ENCODE assay signal across 8 mouse cellular contexts in the genomic region with DNA sequence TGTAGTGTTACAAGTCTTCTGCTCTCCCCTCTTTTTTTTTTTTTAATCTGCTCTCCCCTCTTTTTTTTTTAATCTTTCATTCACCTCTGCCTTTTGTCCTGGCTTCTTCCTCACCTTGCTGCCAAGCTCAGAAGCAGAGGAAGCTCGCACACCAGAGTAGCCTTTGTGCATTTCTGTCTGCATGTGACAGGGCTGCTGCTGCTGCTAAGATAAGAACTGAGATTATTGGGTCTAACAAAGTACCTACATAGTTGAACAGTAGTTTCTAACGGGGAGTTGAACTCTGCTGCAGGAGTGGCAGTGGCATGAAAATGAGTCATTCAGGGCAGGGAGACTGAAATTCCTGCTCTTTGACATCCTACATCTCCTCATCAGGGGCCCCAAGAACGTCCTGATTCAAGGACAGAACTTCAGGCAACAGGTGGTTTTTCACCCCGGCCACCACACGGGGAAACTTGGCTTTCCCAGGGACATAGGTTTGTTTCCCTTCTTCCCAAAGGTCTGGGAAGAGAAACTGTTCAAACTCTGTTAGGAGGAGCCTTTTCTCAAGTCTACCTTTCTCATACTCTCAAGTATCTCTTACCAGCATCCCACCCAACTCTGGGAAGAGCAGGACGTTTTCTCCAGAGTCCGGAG. TPM values are rescaled to one million over a fixed set of nuclear protein-coding genes. Genes with fewer than 3 reads are reported as not detected.
DNase-seq lines count a peak whose midpoint lies in the region; ATAC-seq lines count a peak whose summit lies in the region.

No protein-coding gene starts in this region.

- peak overlapping the region; percentile 97 for H3K9ac ChIP-seq in embryonic facial prominence, embryonic 15.5 days
- H3K9ac ChIP-seq in liver, embryonic 12.5 days = peak overlapping the region; percentile 81; the same call in 1 of the 2 replicates

- ATAC-seq in embryonic facial prominence, embryonic 15.5 days (ENCODE audit: insufficient number of reproducible peaks, low FRiP score, low TSS enrichment, low read depth) = no peak
- no peak for ATAC-seq in liver, embryonic 12.5 days

- WGBS in embryonic facial prominence, embryonic 15.5 days = 9% methylated on average over 7 of the region's 7 CpGs
- 2% methylated on average over 7 of the region's 7 CpGs for WGBS in liver, embryonic 12.5 days (ENCODE audit: insufficient replicate concordance)

- DNase-seq in kidney, adult 11 months = peak; percentile 10
- no peak for DNase-seq in kidney, postnatal 4 days
- peak; percentile 25 for DNase-seq in MEL-GATA-1-ER (ENCODE audit: extremely low read depth, low read depth)
- DNase-seq in yolk sac, embryonic 10.5 days (ENCODE audit: low spot score) = peak; percentile 39
- no peak for DNase-seq in kidney, postnatal 36 days
- no peak for DNase-seq in urinary bladder, postnatal 25 days (ENCODE audit: low spot score)

- peaks cover 29% of the 10 kb centered on the region for H3K4me1 ChIP-seq in embryonic facial prominence, embryonic 15.5 days
- peaks cover 43% of the 10 kb centered on the region for H3K4me1 ChIP-seq in liver, embryonic 12.5 days

- peak overlapping the region; percentile 94 for H3K4me3 ChIP-seq in embryonic facial prominence, embryonic 15.5 days (replicated peaks)
- H3K4me3 ChIP-seq in liver, embryonic 12.5 days = peak overlapping the region; percentile 90

- no peaks in the 10 kb centered on the region for H3K36me3 ChIP-seq in embryonic facial prominence, embryonic 15.5 days
- no peaks in the 10 kb centered on the region for H3K36me3 ChIP-seq in liver, embryonic 12.5 days

- no peaks in the 10 kb centered on the region for H3K9me3 ChIP-seq in embryonic facial prominence, embryonic 15.5 days (replicated peaks)
- no peaks in the 10 kb centered on the region for H3K9me3 ChIP-seq in liver, embryonic 12.5 days (replicated peaks)

- no peaks in the 10 kb centered on the region for H3K27me3 ChIP-seq in embryonic facial prominence, embryonic 15.5 days
- H3K27me3 ChIP-seq in liver, embryonic 12.5 days (replicated peaks) = peaks cover 10% of the 10 kb centered on the region

- peak overlapping the region; percentile 81 for H3K4me2 ChIP-seq in embryonic facial prominence, embryonic 15.5 days (replicated peaks)
- H3K4me2 ChIP-seq in liver, embryonic 12.5 days = peak overlapping the region; percentile 95

- H3K27ac ChIP-seq in embryonic facial prominence, embryonic 15.5 days (replicated peaks) = peak overlapping the region; percentile 98
- no peak overlapping the region for H3K27ac ChIP-seq in liver, embryonic 12.5 days

RNA-seq across cellular contexts. Expression of gene Kat6b, which starts 17.2 kb away (rescaled TPM):
- polyA plus RNA-seq in embryonic facial prominence, embryonic 15.5 days (2015; fragmentation: Nextera tagmentation; extraction: Ambion mirVana) = 22.9 and 23.2 TPM in 2 replicates
- polyA plus RNA-seq in liver, embryonic 12.5 days (2016; fragmentation: Nextera tagmentation; extraction: Ambion mirVana) = 3.7 and 3.9 TPM in 2 replicates

Comparison
In these comparisons a context has a peak if more than half of its experiments do, and no peak if none do; other contexts are left out.
1. DNase-seq: peak in kidney, adult 11 months (single experiment), MEL-GATA-1-ER (single experiment) and yolk sac, embryonic 10.5 days (single experiment); none in kidney, postnatal 4 days (0 of 2), kidney, postnatal 36 days (0 of 2) and urinary bladder, postnatal 25 days (single experiment).